Mouse (Mus musculus) v-Abl transformed pro-B cells (cell line): ENCODE data around the gene Nr3c2.

ENCODE experiments used
- in situ Hi-C, 2 experiments: fragments of 400-800 bp; cut with MboI; formaldehyde crosslinking; loops; one replicate each; pipeline ENCODE4 v1.15.1; 2025; ENCODE audit not compliant: unreplicated experiment in 2 of 2

Gene Nr3c2

DNA sequence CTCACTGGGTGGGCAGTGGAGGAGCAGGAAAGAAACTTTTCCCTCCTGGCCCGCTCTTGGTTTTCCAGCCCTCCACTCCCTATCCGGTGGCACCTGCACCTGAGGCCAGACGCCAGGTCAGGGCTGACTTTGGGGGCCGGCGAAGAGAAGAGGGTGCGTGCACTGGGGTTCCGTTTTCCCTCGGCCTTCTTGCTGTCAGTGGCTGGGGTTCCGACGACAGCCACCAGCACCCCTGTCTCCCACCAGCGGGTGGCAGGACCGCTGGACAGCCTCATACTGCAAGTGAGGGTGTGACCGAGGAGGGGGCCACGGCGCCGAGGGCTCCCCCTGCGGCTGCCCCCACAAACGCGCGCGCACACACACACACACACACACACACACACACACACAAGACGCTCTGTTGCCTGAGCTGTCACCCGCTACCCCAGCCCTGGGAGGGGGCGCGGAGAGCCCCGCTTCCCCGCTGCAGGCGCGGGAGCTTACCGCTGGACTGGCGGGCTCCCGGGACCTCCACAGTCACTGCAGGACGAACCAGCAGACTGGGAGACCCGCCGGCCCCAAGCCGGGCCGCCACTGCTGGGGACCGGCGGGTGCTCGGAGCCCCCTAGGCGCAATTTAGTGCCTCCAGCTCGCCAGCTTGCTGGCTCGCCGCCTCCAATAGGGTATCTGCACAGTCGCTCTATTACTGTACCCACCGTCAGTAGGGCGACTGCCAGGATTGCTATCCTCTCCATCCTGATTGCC lies at the start of gene Nr3c2:
TSS of gene Nr3c2 (plus strand) at position 32 of the 744 bp plus-strand sequence.
- in situ Hi-C loops: no loop called here

DNA sequence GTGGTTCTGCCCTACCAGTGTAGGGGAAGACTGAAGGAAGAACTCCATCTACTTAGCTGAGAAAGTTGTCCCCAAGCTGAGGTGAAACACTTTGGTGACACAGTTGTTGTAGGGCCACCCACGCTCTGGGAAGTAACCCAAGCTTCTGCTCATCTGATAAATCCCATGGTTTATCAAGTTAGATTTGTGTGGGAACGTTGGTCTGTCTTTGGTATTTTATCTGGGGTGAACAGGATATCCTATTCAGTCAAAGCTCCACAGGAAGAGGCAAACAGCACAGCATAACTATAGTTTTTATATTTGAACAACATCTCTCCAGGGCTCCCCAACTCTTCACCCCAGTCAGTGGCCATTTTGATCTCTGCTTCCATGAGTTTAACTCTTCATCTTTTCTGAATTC lies 40.7 kb upstream of the Nr3c2 start:
- in situ Hi-C loops: no loop called here

DNA sequence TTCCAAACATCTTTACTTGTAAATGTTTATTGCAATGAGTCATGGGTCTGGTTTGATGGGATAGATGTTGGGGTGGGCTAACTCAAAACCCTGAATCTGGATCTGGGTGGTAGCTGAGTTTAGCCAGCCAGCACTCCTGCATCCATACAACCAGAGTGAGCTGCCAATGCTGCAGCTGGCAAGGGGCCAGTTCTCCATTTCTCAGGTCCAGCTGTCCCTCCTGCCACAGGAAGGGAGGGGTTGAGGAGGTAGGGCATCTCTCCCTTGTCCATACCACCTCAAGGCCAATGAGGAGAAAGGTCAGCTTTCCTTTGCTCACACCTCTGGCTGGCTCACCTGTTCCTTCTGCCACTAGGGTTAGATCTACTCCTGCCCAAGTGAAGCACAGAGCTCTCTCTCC lies 39.5 kb upstream of the Nr3c2 start:
- in situ Hi-C loops: no loop called here

GRCm38 (mm10) chr8:76863066-76863465 lies 36.2 kb upstream of the Nr3c2 start:
- in situ Hi-C loops: no loop called here

DNA sequence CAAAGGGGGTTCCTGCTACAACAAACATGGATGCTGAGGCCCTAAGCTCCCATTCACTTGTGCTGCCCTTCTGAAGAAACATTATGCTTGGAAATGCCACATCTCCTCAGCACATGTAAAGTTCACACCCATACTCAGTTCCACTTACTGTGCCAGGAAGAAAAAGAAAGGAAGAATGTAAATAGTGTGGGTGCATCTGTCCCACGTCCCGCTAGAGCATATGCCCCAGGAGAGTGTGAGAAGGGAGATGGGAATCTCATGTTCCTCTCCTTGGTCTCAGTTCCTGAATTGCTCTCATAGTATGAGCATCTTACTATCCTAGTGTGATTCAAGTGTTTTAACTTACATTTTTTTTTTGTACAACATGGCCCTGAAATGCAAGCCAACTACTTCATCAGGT lies 22.4 kb upstream of the Nr3c2 start:
- in situ Hi-C loops: no loop called here

DNA sequence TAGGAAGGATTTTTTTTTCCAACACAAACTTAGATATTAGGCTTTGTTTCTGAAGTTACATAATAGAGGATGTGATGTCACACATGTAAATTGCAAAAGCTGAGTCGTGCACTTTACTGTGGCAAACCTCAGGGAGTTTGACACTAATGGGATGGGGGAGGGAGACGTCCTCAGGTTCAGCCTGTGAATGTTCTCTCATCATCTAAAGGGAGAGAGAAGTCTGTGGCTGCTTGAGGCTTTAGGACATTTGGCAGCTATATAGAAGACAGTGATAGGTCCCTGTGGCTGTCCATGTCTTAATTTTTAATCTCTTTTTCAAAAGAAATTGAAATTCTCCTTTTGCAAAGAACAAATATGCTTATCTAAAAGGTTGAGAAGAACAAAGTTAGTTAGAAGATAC lies 2.2 kb upstream of the Nr3c2 start:
- in situ Hi-C loops: no loop called here

GRCm38 (mm10) chr8:76898721-76899410 lies 376 bp upstream of the Nr3c2 start:
- in situ Hi-C loops: no loop called here

GRCm38 (mm10) chr8:76900155-76901141 lies 1.2 kb downstream of the Nr3c2 start:
- in situ Hi-C loops: no loop called here

- in situ Hi-C loops: no loop called here
Observed at GRCm38 (mm10) chr8:76901430-76902204, 2.4 kb downstream of the Nr3c2 start.

DNA sequence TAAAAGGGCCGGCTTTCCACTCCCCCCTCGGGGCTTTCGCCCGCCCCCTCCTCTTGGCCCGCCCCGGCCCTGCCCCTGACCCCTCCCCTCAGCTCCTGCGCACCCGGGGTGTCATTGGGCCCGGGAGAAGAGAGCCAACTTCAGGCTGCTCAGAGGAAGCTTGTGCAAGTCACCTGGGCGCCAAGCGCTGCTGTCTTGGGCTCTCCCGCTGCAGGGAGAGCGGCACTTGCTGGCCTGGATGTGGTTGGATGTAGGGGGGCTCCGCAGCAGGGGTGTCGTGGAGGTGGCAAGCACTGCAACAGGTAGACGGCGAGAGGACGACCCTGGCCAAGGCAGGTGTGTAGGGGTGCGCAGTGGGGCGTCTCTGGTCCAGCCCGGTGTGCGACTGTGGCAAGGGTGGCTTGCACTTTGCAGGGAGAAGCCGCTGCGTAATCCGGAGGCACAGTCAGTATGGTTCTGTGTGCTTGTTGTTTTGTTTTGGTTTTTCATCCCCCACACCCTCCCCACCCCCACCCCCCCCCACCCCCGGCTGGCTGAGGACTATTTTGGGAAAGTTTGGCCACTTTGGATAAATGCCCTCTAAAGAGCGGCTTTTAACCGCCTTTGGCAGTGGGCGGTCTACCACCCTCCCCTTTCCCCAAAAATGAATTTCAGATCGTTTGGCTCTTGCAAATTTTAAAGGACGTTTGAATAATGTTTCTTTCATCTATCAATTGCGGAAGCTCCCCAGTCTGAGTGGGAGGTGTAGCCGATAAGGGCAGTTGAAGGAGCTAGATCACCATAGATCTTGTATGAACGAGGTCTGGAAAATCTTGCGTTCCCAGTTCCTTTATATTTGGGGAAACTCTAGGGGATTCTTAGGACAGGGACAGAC lies 3.2 kb downstream of the Nr3c2 start:
- in situ Hi-C loops: no loop called here

DNA sequence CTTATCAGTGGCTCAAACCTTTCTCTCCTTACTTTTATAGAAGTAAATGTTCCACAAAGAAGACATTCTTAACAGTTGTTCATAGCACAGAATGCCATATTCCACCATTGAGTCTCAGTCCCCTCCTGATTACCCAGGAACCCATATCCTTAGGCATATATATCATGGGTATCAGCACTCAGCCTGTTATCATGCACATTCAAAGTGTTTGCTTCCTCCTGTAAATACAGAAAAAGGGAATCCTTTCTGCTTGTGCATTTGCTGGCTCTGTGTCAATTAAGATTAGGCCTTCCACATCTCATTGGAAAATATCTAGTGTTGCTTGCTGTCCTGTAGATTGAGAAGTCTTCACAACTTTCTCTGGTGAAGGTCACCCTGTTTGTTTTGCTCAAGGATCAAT lies 12.0 kb downstream of the Nr3c2 start:
- in situ Hi-C loops: no loop called here

DNA sequence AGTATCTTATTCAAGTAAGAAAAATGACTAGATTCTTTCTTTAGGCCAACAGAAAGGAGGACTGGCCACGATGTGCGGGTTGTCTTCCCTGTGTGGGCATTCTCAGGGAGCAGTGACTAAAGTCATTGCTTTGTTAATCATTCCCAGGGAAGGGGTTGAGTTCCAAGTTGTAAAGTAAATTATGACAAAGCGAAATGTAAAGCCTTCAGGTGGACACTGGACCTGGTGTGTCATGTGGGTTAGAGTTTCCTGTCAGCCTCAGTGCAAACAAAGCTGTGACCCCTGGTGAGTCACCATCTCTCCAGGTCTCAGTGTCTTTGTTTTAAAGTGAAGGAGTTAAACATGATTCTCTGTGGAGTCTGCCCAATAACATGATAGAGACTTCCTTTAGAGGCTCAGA lies 13.4 kb downstream of the Nr3c2 start:
- in situ Hi-C loops: no loop called here

DNA sequence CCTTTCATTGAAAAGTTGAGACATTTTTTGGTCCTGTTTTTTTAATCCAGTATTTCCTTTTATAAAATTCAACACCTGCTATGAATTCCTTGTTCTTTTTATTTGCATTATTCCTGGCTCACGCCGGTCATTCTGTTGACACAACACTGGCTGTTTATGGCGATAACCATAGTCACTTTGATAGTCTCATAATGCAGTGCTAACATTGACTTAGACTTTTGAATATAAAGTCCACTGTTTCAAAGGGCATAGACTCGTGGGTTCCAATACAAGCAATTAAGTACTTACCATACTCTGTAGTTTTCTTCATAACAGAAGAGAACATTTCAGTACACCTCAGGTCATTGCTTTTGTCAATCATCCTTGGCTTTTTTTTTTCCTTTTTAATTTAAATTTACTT lies 14.0 kb downstream of the Nr3c2 start:
- in situ Hi-C loops: no loop called here

- in situ Hi-C loops: no loop called here
Observed at GRCm38 (mm10) chr8:76915260-76915659, 16.0 kb downstream of the Nr3c2 start.

- in situ Hi-C loops: no loop called here
Observed at GRCm38 (mm10) chr8:76919546-76919945, 20.3 kb downstream of the Nr3c2 start.

DNA sequence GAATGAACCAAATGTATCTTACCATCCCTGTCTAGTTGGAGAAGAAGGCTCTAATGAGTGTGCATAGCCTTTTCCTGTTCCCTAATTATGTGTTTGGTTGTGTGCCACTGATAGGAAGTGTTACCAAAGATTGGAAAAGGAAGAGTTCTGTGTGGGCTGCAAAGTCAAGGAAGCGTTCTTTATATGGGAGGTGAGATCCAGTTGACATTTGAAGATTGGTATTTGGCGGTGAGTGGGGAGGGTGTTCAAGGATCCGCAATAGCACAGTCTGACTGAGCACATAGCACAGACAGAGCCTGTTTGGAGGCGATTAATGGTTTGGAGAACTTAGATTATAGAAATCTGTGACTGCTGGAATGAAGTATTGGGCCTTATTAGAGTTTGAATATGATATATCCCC lies 24.9 kb downstream of the Nr3c2 start:
- in situ Hi-C loops: no loop called here

GRCm38 (mm10) chr8:76928326-76928725 lies 29.1 kb downstream of the Nr3c2 start:
- in situ Hi-C loops: no loop called here

- in situ Hi-C loops: no loop called here
Observed at GRCm38 (mm10) chr8:76928808-76929207, 29.6 kb downstream of the Nr3c2 start.

- in situ Hi-C loops: no loop called here
Observed at GRCm38 (mm10) chr8:76965046-76965445, 65.8 kb downstream of the Nr3c2 start.
